Mouse (Mus musculus): Measurements from ENCODE around the gene Aanat. TPM values are rescaled to one million over a fixed set of nuclear protein-coding genes. Genes with fewer than 3 reads are reported as not detected.

The Aanat gene
- polyA plus RNA-seq (2012; rRNA removed): 0.90 and 1.0 TPM in 2 replicates

GRCm38 (mm10) chr11:116586310-116586709 lies at the start of gene Aanat:
Aanat (plus strand) TSS chr11:116586432.

GRCm38 (mm10) chr11:116581376-116581814 lies 4.8 kb upstream of the Aanat start, which contains the start of gene Ube2o:
Ube2o (minus strand) TSS chr11:116581447.

GRCm38 (mm10) chr11:116626299-116627071 lies 40.3 kb downstream of the Aanat start, which contains the start of gene Rhbdf2:
Rhbdf2 (minus strand) TSS chr11:116627019.

Other genes starting within 250 kb of the Aanat start
- gene Rnf157, start 173.4 kb upstream of the Aanat start, polyA plus RNA-seq (2012; rRNA removed): 82.0 and 88.9 TPM in 2 replicates
- gene Ubald2, start 152.3 kb upstream of the Aanat start, polyA plus RNA-seq (2012; rRNA removed): 119 and 147 TPM in 2 replicates
- 0.10 and 0.29 TPM in 2 replicates for gene Qrich2, start 120.2 kb upstream of the Aanat start, polyA plus RNA-seq (2012; rRNA removed)
- 117 and 130 TPM in 2 replicates for gene Prpsap1, start 92.2 kb upstream of the Aanat start, polyA plus RNA-seq (2012; rRNA removed)
- 8.1 and 8.2 TPM in 2 replicates for gene Sphk1, start 55.5 kb upstream of the Aanat start, polyA plus RNA-seq (2012; rRNA removed)
- gene Ube2o, start 5.0 kb upstream of the Aanat start, polyA plus RNA-seq (2012; rRNA removed): 64.5 and 67.0 TPM in 2 replicates
- 1.8 and 2.3 TPM in 2 replicates for gene Rhbdf2, start 40.6 kb downstream of the Aanat start, polyA plus RNA-seq (2012; rRNA removed)
- gene Prcd, start 67.1 kb downstream of the Aanat start, polyA plus RNA-seq (2012; rRNA removed): 1.8 and 2.3 TPM in 2 replicates
- gene Cygb, start 67.9 kb downstream of the Aanat start, polyA plus RNA-seq (2012; rRNA removed): 25.8 and 26.4 TPM in 2 replicates
- gene St6galnac1, start 189.1 kb downstream of the Aanat start, polyA plus RNA-seq (2012; rRNA removed): not detected in 2 replicates
- gene Mxra7, start 241.6 kb downstream of the Aanat start, polyA plus RNA-seq (2012; rRNA removed): 12.3 and 14.3 TPM in 2 replicates